Mouse (Mus musculus) stomach, postnatal 0 days (tissue): ENCODE results near the gene Tbccd1. TPM values are rescaled to one million over a fixed set of nuclear protein-coding genes. Genes with fewer than 3 reads are reported as not detected.

Experiments used
- ATAC-seq: fragments of 200-750 bp; cut with Nextera tagmentation; 2 replicates; pipeline ENCODE4 v1.8.0; 2017; ENCODE audit not compliant: low FRiP score, low TSS enrichment
- DNase-seq: peaks from one replicate; pipeline ENCODE4 v3.0.0-alpha.2; 2016; ENCODE audit warnings: low spot score
- H3K27ac ChIP-seq: fragments of 300-500 bp; sonication (generic); replicated peaks from 2 replicates; pipeline ENCODE4 v1.5.1; 2014; ENCODE audit warnings: mild to moderate bottlenecking, control low read depth
- H3K27me3 ChIP-seq: fragments of 300-500 bp; sonication (generic); 2 replicates; pipeline ENCODE4 v1.6.1; 2014; ENCODE audit warnings: low read length; ENCODE audit not compliant: control insufficient read depth, insufficient read depth
- H3K36me3 ChIP-seq: fragments of 300-500 bp; sonication (generic); 2 replicates; pipeline ENCODE4 v1.6.1; 2014; ENCODE audit warnings: low read length, mixed read lengths; ENCODE audit not compliant: control insufficient read depth, insufficient read depth
- H3K4me1 ChIP-seq: fragments of 300-500 bp; sonication (generic); replicated peaks from 2 replicates; pipeline ENCODE4 v1.6.1; 2014; ENCODE audit warnings: antibody characterized with exemption; ENCODE audit not compliant: control insufficient read depth, insufficient read depth
- H3K4me2 ChIP-seq: fragments of 300-500 bp; sonication (generic); replicated peaks from 2 replicates; pipeline ENCODE4 v1.6.1; 2014; ENCODE audit warnings: low read depth, mild to moderate bottlenecking, control low read depth, moderate library complexity
- H3K4me3 ChIP-seq: fragments of 300-500 bp; sonication (generic); 2 replicates; pipeline ENCODE4 v1.5.1; 2014; ENCODE audit warnings: low read depth, low read length, control low read depth
- H3K9ac ChIP-seq: fragments of 300-500 bp; sonication (generic); 2 replicates; pipeline ENCODE4 v1.6.1; 2014; ENCODE audit warnings: mild to moderate bottlenecking, low read length, control low read depth, mixed read lengths
- H3K9me3 ChIP-seq: fragments of 300-500 bp; sonication (generic); 2 replicates; pipeline ENCODE4 v1.6.1; 2016; ENCODE audit warnings: low read length; ENCODE audit not compliant: control insufficient read depth
- CTCF ChIP-seq: IDR thresholded peaks from 2 replicates; pipeline ENCODE4 v1.5.1; 2016; ENCODE audit warnings: antibody characterized with exemption, low read depth, mild to moderate bottlenecking, moderate library complexity
- EP300 ChIP-seq: optimal IDR thresholded peaks from 2 replicates; pipeline ENCODE3; 2016; ENCODE audit warnings: antibody characterized with exemption
- WGBS: fragments of 180-500 bp; shearing (Covaris S2); extraction: QIAGEN DNeasy Blood & Tissue Kit; methylation state at CpG from one replicate; pipeline ENCODE4 v1.1.7; 2014; 5-methylcytosine and 5-hydroxymethylcytosine counted together
- polyA plus RNA-seq: library from polyadenylated mRNA; unstranded; fragments of >200 nt; fragmentation: Nextera tagmentation; extraction: Ambion mirVana; gene quantifications from 2 replicates; pipeline ENCODE4 v1.2.1, GENCODE M21; 2015

The Tbccd1 gene
- polyA plus RNA-seq, 1 experiment from 2014 or later, result 12.2 TPM

DNA sequence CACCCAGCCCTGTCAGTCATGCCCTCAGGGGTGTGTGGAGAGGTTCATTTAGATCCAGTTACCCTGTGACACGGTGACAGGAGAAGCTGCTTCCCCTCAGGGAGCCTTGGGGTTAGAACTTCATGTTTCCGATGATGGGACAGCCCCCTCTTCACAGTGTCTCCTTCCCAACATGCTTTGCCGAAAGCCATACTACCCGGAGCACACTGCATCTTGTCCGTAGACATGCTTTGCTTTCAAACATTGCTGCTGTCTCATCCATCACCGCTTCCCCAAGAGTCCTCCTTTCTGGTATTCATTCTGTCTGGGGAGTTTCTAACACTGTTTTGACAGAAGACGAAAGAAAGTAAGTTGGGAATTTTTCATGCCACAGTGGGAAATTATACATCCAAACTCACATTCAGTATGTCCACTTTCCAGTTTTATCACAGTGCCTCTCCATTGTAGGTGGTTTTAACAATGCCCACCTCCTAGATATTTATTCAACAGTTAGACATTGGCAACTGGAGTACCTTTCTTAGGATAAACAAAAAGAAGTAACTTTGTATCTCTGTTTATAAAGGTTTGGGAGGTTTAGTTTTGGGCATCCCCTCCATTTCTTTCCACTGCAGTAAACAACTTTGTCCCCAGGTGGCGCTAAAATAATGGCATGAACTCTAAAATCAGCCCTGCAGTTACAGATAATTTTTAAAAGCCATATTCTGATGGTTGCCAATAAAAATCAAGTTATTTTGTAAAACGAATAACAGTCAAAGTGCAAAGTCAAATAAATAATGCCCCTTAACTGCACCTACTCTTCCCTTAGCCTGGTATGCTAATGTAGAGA lies 19.0 kb upstream of the Tbccd1 start:
- H3K27ac ChIP-seq, result no peak overlapping the region
- H3K9me3 ChIP-seq, result no peaks in the 10 kb centered on the region
- peak; percentile 85 for TF ChIP-seq CTCF
- no peak for TF ChIP-seq EP300
- no peaks in the 10 kb centered on the region for H3K4me1 ChIP-seq
- no peak overlapping the region for H3K4me3 ChIP-seq
- H3K4me2 ChIP-seq, result no peak overlapping the region
- ATAC-seq, result no peak
- peak; percentile 30 for DNase-seq
- no peak overlapping the region for H3K9ac ChIP-seq
- 40% methylated on average over 9 of the region's 9 CpGs for WGBS
- H3K27me3 ChIP-seq, result no peaks in the 10 kb centered on the region
- H3K36me3 ChIP-seq, result no peaks in the 10 kb centered on the region; the same call in 1 of the 2 replicates

DNA sequence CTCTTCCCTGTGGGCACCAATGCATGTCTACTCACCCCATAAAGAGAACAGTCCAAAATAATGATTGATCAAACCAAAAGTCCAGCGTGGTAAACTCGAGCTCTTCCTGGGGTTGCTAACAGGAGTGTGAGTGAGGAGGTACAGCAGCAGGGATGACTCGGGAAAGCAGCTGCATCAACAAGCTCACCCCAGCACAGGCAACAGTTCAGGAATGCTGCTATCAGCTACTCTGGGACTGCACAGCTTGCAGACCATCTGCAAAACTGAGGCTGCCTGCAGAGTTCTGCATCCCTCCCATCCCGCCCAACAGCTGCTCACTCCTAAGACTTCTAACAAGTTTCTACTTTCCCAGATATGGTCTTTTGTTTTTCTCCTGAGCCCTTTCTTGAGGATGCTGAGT lies 15.9 kb upstream of the Tbccd1 start:
- WGBS, result 83% methylated on average over 4 of the region's 4 CpGs
- no peak overlapping the region for H3K4me3 ChIP-seq
- H3K9me3 ChIP-seq, result no peaks in the 10 kb centered on the region
- H3K27me3 ChIP-seq, result no peaks in the 10 kb centered on the region
- no peak for ATAC-seq
- no peak overlapping the region for H3K27ac ChIP-seq
- H3K9ac ChIP-seq, result no peak overlapping the region
- no peak overlapping the region for H3K4me2 ChIP-seq
- no peak for DNase-seq
- TF ChIP-seq CTCF (no peak), EP300 (no peak)
- no peaks in the 10 kb centered on the region for H3K4me1 ChIP-seq
- peaks cover 11% of the 10 kb centered on the region for H3K36me3 ChIP-seq

DNA sequence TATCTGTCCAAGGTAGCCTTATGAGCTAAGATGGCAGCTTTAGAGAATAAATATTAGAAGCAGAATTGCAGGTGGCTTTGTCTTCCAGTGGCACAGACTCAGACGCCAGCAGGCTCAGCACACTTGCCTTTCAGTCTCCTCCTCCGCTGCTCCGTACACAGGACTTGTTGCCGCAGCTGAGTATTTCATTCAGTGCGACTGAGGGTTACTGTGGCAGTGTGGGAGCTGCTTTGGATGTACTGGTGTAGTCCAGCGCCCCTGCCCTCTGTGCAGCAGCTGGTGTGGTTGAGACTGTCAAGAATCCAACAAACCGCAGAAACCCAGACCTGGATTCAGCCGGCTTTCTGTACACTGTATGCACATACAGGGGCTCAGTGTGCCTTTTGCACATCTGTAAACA lies 14.9 kb upstream of the Tbccd1 start:
- 92% methylated on average over 8 of the region's 8 CpGs for WGBS
- no peak for TF ChIP-seq CTCF
- TF ChIP-seq EP300, result no peak

DNA sequence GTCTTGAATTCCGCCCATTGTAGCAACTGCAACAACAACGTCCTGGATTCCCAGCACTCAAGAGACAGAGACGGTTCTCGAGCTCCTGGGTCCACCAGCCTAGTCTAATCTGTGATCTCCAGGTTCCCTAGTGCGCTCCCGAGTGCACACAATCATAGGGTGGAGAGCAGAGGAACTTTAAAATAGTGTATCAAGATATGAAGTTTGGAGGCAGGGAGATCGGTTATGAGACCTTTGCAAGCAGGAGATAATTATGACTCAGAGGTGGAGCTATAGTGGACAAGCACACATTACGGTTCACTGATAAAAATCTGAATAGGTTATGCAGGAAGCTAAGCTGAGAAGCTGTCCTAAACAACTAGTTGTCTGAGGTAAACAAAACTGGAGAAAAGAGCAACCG lies 696 bp downstream of the Tbccd1 start:
- ATAC-seq, result no peak
- no peak for TF ChIP-seq EP300
- no peak for TF ChIP-seq CTCF
- peak overlapping the region; percentile 62 for H3K9ac ChIP-seq
- peak overlapping the region; percentile 57 for H3K4me3 ChIP-seq
- no peaks in the 10 kb centered on the region for H3K4me1 ChIP-seq
- DNase-seq, result no peak
- H3K27ac ChIP-seq, result peak overlapping the region; percentile 87
- H3K4me2 ChIP-seq, result peak overlapping the region; percentile 75
- WGBS, result 7% methylated on average over 9 of the region's 9 CpGs
- no peaks in the 10 kb centered on the region for H3K27me3 ChIP-seq
- no peaks in the 10 kb centered on the region for H3K36me3 ChIP-seq
- no peaks in the 10 kb centered on the region for H3K9me3 ChIP-seq

More for the DNA sequence above, 14.9 kb upstream of the Tbccd1 start:
- DNase-seq (no peak), ATAC-seq (no peak)
- Histone ChIP-seq H3K9ac (no peak overlapping the region), H3K36me3 (peaks cover 11% of the 10 kb centered on the region), H3K4me2 (no peak overlapping the region), H3K9me3 (no peaks in the 10 kb centered on the region), H3K4me3 (no peak overlapping the region), H3K4me1 (no peaks in the 10 kb centered on the region), H3K27me3 (no peaks in the 10 kb centered on the region), H3K27ac (no peak overlapping the region)

DNA sequence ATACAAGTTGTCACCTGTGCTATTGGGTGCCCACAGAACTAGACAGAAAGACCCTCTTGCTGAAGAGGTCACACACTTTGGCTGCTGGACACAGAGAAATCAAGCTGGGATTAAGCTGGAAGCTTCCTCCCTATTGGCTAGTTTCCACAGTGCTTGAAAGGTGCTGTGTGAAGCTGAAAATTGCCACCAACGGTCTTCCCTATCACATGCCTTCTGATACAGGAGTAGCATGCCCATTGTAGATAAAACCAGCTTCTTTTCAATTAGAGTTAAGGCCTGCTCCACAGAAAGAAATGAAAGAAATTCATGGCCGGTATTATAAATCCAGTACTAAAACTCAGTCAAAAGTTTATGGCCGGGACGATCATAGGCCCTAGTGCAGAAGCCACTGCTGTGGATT lies 4.8 kb downstream of the Tbccd1 start:
- no peak for TF ChIP-seq EP300
- no peak for TF ChIP-seq CTCF
- ATAC-seq, result no peak
- H3K4me1 ChIP-seq, result no peaks in the 10 kb centered on the region

DNA sequence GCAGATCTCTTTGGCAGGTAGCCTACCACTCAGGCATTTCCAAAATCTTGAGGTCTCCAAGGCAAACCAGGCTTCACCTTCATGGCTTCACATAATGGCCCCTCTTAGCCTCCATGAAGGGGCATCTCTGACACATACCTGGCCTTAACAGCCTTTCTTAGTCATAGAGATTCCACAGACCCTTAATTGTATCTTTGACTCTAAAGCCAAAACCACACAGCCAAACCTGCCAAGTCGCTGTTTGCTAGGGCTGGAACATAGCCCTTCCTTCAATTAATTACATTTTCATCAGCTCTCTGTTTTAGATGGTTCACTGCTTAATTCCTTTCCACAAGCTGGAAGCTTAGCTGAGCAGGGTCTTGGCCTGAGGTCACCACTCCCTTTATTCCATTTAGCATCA lies 9.1 kb downstream of the Tbccd1 start:
- H3K4me2 ChIP-seq, result no peak overlapping the region
- H3K9ac ChIP-seq, result no peak overlapping the region
- no peaks in the 10 kb centered on the region for H3K9me3 ChIP-seq
- ATAC-seq (no peak), DNase-seq (no peak)
- whole genome bisulfite sequencing, result 73% methylated on average over 1 of the region's 1 CpGs
- no peak overlapping the region for H3K27ac ChIP-seq
- no peak overlapping the region for H3K4me3 ChIP-seq
- H3K27me3 ChIP-seq, result no peaks in the 10 kb centered on the region
- H3K36me3 ChIP-seq, result no peaks in the 10 kb centered on the region
- no peak for TF ChIP-seq EP300
- TF ChIP-seq CTCF, result no peak
- H3K4me1 ChIP-seq, result no peaks in the 10 kb centered on the region; the same call in 1 of the 2 replicates

More for the DNA sequence above, 4.8 kb downstream of the Tbccd1 start:
- Histone ChIP-seq H3K4me3 (no peak overlapping the region), H3K9ac (no peak overlapping the region), H3K27ac (no peak overlapping the region), H3K36me3 (no peaks in the 10 kb centered on the region), H3K9me3 (no peaks in the 10 kb centered on the region), H3K4me2 (no peak overlapping the region), H3K27me3 (no peaks in the 10 kb centered on the region)
- no peak for DNase-seq
- WGBS, result 91% methylated on average over 4 of the region's 4 CpGs
